Mouse (Mus musculus) megakaryocyte progenitor cell, adult 5-6 weeks (primary cell): ENCODE data around the gene Trpm4. TPM values are rescaled to one million over a fixed set of nuclear protein-coding genes. Genes with fewer than 3 reads are reported as not detected.
"Not testable (repeated sequence)": the region's sequence is repeated elsewhere in the genome, so short reads cannot be mapped to it uniquely, and the experiment has no call there.

Experiments used
- ATAC-seq: replicated peaks from 2 replicates; pipeline ENCODE4 v1.8.0; 2016; ENCODE audit warnings: mild to moderate bottlenecking, moderate TSS enrichment, inconsistent platforms; ENCODE audit not compliant: poor library complexity
- total RNA-seq, 2 experiments: library from RNA; stranded (forward) in 1 of 2; stranded (reverse) in 1 of 2; fragments of 157-497, 149-512 nt in 1 of 2; fragments of 200-1000 nt in 1 of 2; gene quantifications; 2 replicates each; pipeline versions ENCODE4 v1.2.3 to v1.2.4; 2015 to 2017

Gene Trpm4
- total RNA-seq, 2 experiments from 2014 or later, result 1.2 to 1.8 TPM

DNA sequence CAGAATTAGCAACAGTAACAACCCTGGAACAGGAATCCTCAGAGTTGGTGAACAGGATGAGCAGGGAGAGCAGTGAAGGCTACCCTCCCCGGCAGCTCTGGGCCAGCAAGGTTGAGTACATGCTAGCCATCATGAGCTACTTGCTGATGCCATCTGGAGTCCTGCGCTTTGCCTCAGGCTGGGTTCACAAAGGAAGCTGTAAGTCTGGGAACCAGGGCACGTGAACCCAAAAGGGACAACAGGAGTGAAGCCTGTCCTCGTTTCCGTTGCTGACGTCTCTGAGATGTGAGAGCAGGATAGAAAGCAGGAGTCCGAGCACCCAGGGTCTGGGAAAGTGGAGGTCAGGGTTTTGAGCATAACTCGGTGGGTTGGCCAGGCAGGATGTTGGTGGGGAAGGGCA lies 74.3 kb downstream of the Trpm4 start:
- no peak for ATAC-seq

DNA sequence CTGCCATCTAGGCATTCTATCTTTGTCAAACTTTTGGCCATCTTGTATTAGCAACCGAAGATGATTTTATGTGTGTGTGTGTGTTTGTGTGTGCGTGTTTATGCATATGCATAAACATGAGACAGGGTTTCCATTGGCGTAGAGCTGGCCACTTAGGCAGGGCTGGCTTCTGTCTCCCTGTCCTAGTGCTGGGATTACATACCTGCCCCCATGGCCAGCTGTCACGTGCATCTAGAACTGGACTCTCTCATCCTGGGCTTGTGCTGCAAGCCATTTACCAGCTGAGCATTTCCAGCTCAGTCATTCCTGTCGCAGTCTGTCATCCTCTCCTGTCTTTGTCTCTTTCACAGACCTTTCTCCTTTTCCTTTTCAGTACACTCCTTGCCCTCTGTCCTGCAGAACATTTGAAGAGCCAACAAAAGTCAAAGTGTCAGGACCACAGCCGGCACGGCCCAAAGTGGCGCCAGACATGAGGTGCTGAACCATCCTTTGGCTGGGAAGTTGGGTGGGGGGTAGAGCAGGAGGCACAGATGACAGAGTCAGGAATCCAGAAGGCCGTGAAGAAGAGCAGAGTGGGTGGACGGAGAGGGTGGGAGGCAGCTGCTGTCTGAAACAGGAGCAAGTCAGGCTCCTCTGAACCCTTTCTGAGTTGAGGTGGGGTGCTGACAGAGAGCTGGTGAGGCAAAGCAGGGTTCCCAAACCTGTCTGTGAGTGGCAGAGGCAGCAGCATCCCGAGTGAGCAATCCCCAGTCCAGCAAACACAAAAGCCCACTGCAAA lies 76.3 kb downstream of the Trpm4 start:
- ATAC-seq, result no peak

DNA sequence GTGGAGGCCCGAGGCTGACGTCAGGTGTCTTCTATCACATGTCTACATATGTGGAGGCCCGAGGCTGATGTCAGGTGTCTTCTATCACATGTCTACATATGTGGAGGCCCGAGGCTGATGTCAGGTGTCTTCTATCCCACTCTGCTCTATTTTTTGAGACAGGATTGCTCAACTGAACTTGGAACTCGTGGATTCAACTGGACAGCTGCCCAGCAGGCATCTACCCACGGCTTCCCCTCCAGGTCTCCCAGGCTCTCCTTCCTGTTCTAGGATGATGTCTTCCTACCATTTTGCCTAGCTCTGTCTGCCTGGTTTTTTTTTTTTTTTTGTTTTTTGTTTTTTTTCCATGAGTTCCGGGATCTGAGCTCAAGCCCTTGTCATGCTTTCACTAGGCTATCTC lies 77.8 kb downstream of the Trpm4 start:
- ATAC-seq, result not testable (repeated sequence)

DNA sequence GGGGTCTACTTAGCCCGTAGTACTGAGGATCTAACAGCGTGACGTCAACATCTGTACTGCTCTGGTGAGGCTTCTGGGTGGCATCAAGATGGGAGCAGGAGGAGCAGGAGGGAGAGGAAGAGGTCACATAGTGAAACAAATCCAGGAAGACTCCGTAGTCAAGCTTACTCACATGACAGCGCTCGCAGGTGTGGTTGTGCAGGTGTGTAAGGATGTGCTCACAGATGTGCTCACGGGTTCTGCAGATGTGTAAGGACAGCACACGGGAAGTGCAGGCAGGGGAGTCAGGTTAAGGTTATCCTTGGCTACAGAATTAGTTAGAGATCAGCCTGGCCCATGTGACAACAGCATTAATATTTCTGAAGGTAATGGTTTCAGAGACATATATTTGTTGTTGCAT lies 79.8 kb downstream of the Trpm4 start:
- ATAC-seq, result no peak

Other genes with a start within 250 kb of the Trpm4 start
Only the 30 nearest of the 36 such genes appear.
- gene Gm45713, start 197.5 kb downstream of the Trpm4 start, total RNA-seq (2015), result not detected in 2 replicates
- gene Gm45713, start 197.5 kb downstream of the Trpm4 start, total RNA-seq (2017), result 1.4 TPM in 1 of 2 replicates, not detected in the other
- 8.2 and 8.5 TPM in 2 replicates for gene Flt3l, start 197.3 kb downstream of the Trpm4 start, total RNA-seq (2015)
- 4.7 and 7.0 TPM in 2 replicates for gene Flt3l, start 197.3 kb downstream of the Trpm4 start, total RNA-seq (2017)
- gene Pih1d1, start 179.5 kb downstream of the Trpm4 start, total RNA-seq (2015), result 114 and 146 TPM in 2 replicates
- gene Pih1d1, start 179.5 kb downstream of the Trpm4 start, total RNA-seq (2017), result 34.9 and 61.8 TPM in 2 replicates
- 57.5 and 59.3 TPM in 2 replicates for gene Aldh16a1, start 179.2 kb downstream of the Trpm4 start, total RNA-seq (2015)
- 23.4 and 25.8 TPM in 2 replicates for gene Aldh16a1, start 179.2 kb downstream of the Trpm4 start, total RNA-seq (2017)
- 0.07 TPM in 1 of 2 replicates, not detected in the other for gene Slc17a7, start 169.8 kb downstream of the Trpm4 start, total RNA-seq (2015)
- not detected in 2 replicates for gene Slc17a7, start 169.8 kb downstream of the Trpm4 start, total RNA-seq (2017)
- gene Gfy, start 154.2 kb downstream of the Trpm4 start, total RNA-seq (2015), result not detected in 2 replicates
- not detected in 2 replicates for gene Gfy, start 154.2 kb downstream of the Trpm4 start, total RNA-seq (2017)
- gene Pth2, start 152.8 kb downstream of the Trpm4 start, total RNA-seq (2015), result not detected in 2 replicates
- gene Pth2, start 152.8 kb downstream of the Trpm4 start, total RNA-seq (2017), result not detected in 2 replicates
- gene Ccdc155, start 128.9 kb downstream of the Trpm4 start, total RNA-seq (2015), result 0.15 TPM in 1 of 2 replicates, not detected in the other
- 0.34 TPM in 1 of 2 replicates, not detected in the other for gene Ccdc155, start 128.9 kb downstream of the Trpm4 start, total RNA-seq (2017)
- gene Dkkl1, start 121.6 kb downstream of the Trpm4 start, total RNA-seq (2015), result 3.8 and 5.4 TPM in 2 replicates
- 4.2 and 5.6 TPM in 2 replicates for gene Dkkl1, start 121.6 kb downstream of the Trpm4 start, total RNA-seq (2017)
- gene Tead2, start 118.0 kb downstream of the Trpm4 start, total RNA-seq (2015), result 2.2 TPM in 1 of 2 replicates, not detected in the other
- 0.20 TPM in 1 of 2 replicates, not detected in the other for gene Tead2, start 118.0 kb downstream of the Trpm4 start, total RNA-seq (2017)
- gene Cd37, start 94.7 kb downstream of the Trpm4 start, total RNA-seq (2015), result 104 and 124 TPM in 2 replicates
- 76.6 and 81.9 TPM in 2 replicates for gene Cd37, start 94.7 kb downstream of the Trpm4 start, total RNA-seq (2017)
- not detected in 2 replicates for gene Slc6a16, start 92.7 kb downstream of the Trpm4 start, total RNA-seq (2015)
- gene Slc6a16, start 92.7 kb downstream of the Trpm4 start, total RNA-seq (2017), result not detected in 2 replicates
- gene Slc6a21, start 56.3 kb downstream of the Trpm4 start, total RNA-seq (2015), result 0.10 TPM in 1 of 2 replicates, not detected in the other
- gene Slc6a21, start 56.3 kb downstream of the Trpm4 start, total RNA-seq (2017), result not detected in 2 replicates
- gene Hrc, start 1.5 kb upstream of the Trpm4 start, total RNA-seq (2015), result not detected in 2 replicates
- gene Hrc, start 1.5 kb upstream of the Trpm4 start, total RNA-seq (2017), result not detected in 2 replicates
- not detected in 2 replicates for gene Ppfia3, start 33.2 kb upstream of the Trpm4 start, total RNA-seq (2015)
- not detected in 2 replicates for gene Ppfia3, start 33.2 kb upstream of the Trpm4 start, total RNA-seq (2017)
- not detected in 2 replicates for gene Lin7b, start 36.8 kb upstream of the Trpm4 start, total RNA-seq (2015)
- not detected in 2 replicates for gene Lin7b, start 36.8 kb upstream of the Trpm4 start, total RNA-seq (2017)
- 105 and 107 TPM in 2 replicates for gene Snrnp70, start 62.0 kb upstream of the Trpm4 start, total RNA-seq (2015)
- 387 and 490 TPM in 2 replicates for gene Snrnp70, start 62.0 kb upstream of the Trpm4 start, total RNA-seq (2017)
- gene Kcna7, start 71.9 kb upstream of the Trpm4 start, total RNA-seq (2015), result not detected in 2 replicates
- not detected in 2 replicates for gene Kcna7, start 71.9 kb upstream of the Trpm4 start, total RNA-seq (2017)
- 0.10 TPM in 1 of 2 replicates, not detected in the other for gene Ntf5, start 79.9 kb upstream of the Trpm4 start, total RNA-seq (2015)
- not detected in 2 replicates for gene Ntf5, start 79.9 kb upstream of the Trpm4 start, total RNA-seq (2017)
- not detected in 2 replicates for gene Lhb, start 87.0 kb upstream of the Trpm4 start, total RNA-seq (2015)
- not detected in 2 replicates for gene Lhb, start 87.0 kb upstream of the Trpm4 start, total RNA-seq (2017)
- gene Gys1, start 101.1 kb upstream of the Trpm4 start, total RNA-seq (2015), result 22.6 and 26.2 TPM in 2 replicates
- gene Gys1, start 101.1 kb upstream of the Trpm4 start, total RNA-seq (2017), result 22.3 and 24.4 TPM in 2 replicates
- 180 and 205 TPM in 2 replicates for gene Ruvbl2, start 104.3 kb upstream of the Trpm4 start, total RNA-seq (2015)
- gene Ruvbl2, start 104.3 kb upstream of the Trpm4 start, total RNA-seq (2017), result 170 and 193 TPM in 2 replicates
- 1,479 and 1,608 TPM in 2 replicates for gene Ftl1, start 126.1 kb upstream of the Trpm4 start, total RNA-seq (2015)
- gene Ftl1, start 126.1 kb upstream of the Trpm4 start, total RNA-seq (2017), result 770 and 961 TPM in 2 replicates
- gene Bax, start 133.1 kb upstream of the Trpm4 start, total RNA-seq (2015), result 20.7 and 21.5 TPM in 2 replicates
- gene Bax, start 133.1 kb upstream of the Trpm4 start, total RNA-seq (2017), result 29.6 and 35.2 TPM in 2 replicates
- gene Tulp2, start 148.1 kb upstream of the Trpm4 start, total RNA-seq (2015), result 0.07 TPM in 1 of 2 replicates, not detected in the other
- not detected in 2 replicates for gene Tulp2, start 148.1 kb upstream of the Trpm4 start, total RNA-seq (2017)
- not detected in 2 replicates for gene Gm45808, start 153.0 kb upstream of the Trpm4 start, total RNA-seq (2015)
- not detected in 2 replicates for gene Gm45808, start 153.0 kb upstream of the Trpm4 start, total RNA-seq (2017)
- 18.6 and 22.4 TPM in 2 replicates for gene Dhdh, start 155.0 kb upstream of the Trpm4 start, total RNA-seq (2015)
- gene Dhdh, start 155.0 kb upstream of the Trpm4 start, total RNA-seq (2017), result 18.1 and 20.7 TPM in 2 replicates
- 112 and 114 TPM in 2 replicates for gene Nucb1, start 176.6 kb upstream of the Trpm4 start, total RNA-seq (2015)
- gene Nucb1, start 176.6 kb upstream of the Trpm4 start, total RNA-seq (2017), result 387 and 408 TPM in 2 replicates
- 46.2 and 56.7 TPM in 2 replicates for gene Ppp1r15a, start 192.5 kb upstream of the Trpm4 start, total RNA-seq (2015)
- gene Ppp1r15a, start 192.5 kb upstream of the Trpm4 start, total RNA-seq (2017), result 70.0 and 90.7 TPM in 2 replicates
- gene Plekha4, start 192.6 kb upstream of the Trpm4 start, total RNA-seq (2015), result 0.67 TPM in 1 of 2 replicates, not detected in the other
- gene Plekha4, start 192.6 kb upstream of the Trpm4 start, total RNA-seq (2017), result 0.04 and 0.34 TPM in 2 replicates